Mouse (Mus musculus): Measurements from ENCODE around the gene Zdhhc12. TPM values are rescaled to one million over a fixed set of nuclear protein-coding genes. Genes with fewer than 3 reads are reported as not detected.

Gene Zdhhc12
- polyA plus RNA-seq (2015; fragmentation: Nextera tagmentation; extraction: Ambion mirVana), result 24.9 and 31.7 TPM in 2 replicates

DNA sequence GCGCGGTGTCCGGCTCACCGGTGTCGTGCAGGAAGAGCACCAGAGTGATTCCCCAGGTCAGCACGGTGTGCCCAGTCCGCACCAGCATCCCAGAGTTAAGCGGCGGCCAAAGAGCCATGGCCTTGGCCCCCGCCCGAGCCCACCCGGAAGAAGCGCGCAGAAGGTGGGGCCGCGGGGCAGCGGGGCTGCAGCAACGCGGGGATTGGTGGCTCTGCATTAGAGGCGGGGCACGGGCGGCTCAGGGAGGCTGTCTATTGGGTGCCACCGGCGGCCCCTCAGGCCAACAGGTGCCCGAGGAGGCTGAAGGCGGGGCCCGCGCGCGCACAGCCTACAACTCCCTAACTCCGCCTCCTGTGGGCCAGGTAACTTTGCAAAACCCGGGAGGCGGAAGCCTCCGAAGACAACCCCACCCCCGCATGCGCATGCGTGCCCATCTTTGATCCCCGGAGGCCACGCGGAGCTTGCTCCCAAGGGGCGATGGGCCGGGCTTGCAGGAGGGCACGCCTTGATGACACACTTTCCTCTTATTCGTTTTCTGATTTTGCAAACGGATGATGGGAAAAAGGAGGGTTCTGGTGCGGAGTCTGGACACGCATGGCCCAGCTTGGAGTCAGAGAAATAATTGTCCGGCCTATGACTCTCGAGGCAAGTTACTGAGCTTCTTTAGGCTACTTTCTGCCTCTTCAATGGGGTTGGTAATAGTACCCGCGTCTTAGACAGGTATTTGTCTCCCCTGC lies at the start of gene Zdhhc12:
TSS of gene Zdhhc12 (minus strand) at position 178 of the 737 bp plus-strand sequence.

DNA sequence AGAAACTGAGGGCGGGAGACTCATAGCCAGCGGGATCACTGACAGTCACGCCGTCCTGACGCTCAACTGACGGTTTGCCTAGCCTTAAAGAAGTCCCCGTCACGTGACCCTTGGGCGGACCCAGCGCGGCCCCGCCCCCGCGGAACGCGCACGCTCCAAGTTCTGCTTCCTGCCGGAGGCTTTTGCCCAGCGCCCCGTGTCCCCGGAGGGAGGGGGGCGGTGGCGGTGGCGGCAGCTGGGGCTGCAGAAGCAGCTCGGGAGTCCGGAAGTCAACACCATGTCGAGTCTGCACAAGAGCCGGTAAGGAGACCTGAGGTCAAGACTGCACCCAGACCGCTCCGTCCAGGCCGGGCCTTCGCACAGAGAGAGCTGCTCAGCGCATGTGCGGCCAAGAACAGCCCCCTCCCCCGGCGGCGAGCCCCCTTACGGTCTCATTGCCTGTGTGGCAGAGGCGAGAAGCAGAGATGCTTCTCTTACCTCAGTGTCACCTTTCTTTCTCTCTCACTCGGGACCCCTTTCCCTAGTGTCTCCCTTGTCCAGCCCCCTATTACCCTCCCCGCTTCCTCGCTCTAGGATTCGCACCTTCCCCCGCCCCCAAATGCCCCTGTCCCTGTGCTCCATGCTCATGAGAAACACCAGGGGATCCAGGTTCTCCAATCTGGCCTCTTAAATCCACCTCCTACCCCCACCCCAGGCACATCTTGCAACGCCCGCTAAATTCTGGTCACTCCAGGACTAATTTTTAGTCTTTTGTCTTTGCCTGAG lies 40.3 kb upstream of the Zdhhc12 start, which contains the start of gene Tbc1d13:
TSS of gene Tbc1d13 (plus strand) at position 134 of the 765 bp plus-strand sequence.

GRCm38 (mm10) chr2:30124472-30125274 lies 31.2 kb upstream of the Zdhhc12 start, which contains the start of gene Zer1:
Gene Zer1 (minus strand): TSS chr2:30124585.

GRCm38 (mm10) chr2:30077502-30078348 lies 15.7 kb downstream of the Zdhhc12 start, which contains the start of gene Pkn3:
Gene Pkn3 (plus strand): TSS chr2:30077684.

DNA sequence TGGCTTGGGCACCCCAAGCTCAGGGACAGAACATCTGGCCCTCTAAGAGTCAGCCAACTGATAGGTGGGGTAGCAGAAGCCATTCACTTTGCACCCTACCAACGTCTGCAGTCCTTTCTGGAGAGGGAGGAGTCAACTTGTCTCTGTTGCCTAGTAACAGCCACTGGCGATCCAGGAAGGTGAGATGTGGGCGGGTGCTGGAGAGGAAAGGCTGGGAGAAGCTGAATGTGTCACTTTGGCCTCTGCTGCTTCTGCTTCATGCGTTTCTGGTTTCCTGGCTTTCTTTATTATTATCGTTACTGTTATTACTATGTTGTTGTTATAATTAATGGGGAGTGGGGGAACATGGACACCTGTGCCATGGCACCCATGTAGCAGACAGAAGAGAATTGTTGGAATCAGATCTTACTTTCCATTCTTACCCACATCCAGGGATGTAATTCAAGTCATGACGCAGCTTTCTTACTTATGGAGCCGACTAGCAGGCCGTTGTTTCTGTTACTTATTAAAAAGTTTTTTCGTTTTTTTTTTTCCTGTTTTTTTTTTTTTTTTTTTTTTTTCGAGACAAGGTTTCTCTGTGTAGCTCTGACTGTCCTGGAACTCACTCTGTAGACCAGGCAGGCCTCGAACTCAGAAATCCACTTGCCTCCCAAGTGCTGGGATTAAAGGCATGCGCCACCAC lies 36.1 kb downstream of the Zdhhc12 start, which contains the start of gene Set:
TSS of gene Set (plus strand) at position 156 of the 682 bp plus-strand sequence.

DNA sequence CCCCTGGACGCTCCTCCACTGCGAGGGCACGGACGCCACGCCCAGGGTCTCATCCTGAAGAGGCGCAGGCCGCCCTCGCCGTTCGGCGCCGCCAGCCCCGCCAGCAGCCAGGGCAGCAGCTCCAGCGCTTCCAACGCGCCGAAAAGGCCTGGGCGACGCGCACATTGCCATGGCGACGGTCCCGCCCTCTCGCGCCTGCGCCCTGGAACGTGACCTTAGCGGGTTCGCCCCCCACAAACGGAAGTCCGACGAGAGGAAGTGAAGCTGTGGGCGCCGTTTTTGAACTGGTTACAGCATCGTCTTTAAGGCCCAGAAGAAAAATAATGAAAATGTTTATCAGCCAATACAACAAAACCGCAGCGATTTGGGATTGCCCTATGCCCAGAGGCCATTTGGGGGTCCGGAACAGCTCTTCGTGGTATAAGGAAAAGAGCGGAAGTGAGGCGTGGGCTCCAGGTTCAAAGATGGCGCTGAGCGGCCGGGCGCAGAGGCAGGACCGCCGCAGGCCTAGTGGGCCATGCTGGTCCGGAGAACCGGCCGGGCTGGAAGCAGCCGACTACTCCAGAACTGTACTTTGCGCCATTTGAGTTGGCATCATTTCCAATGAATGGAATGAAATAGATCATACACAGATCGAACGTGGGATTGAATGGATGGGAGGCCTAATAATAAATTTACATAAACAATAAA lies 44.6 kb downstream of the Zdhhc12 start, which contains the start of gene Wdr34:
TSS of gene Wdr34 (minus strand) at position 183 of the 690 bp plus-strand sequence.

Other genes with a start within 250 kb of the Zdhhc12 start
- gene Cercam, start 224.5 kb downstream of the Zdhhc12 start, polyA plus RNA-seq (2015; fragmentation: Nextera tagmentation; extraction: Ambion mirVana), result 25.0 and 27.7 TPM in 2 replicates
- 22.2 and 35.4 TPM in 2 replicates for gene Odf2, start 204.4 kb downstream of the Zdhhc12 start, polyA plus RNA-seq (2015; fragmentation: Nextera tagmentation; extraction: Ambion mirVana)
- 26.8 and 35.8 TPM in 2 replicates for gene Gle1, start 158.2 kb downstream of the Zdhhc12 start, polyA plus RNA-seq (2015; fragmentation: Nextera tagmentation; extraction: Ambion mirVana)
- 50.5 and 78.8 TPM in 2 replicates for gene Sptan1, start 128.1 kb downstream of the Zdhhc12 start, polyA plus RNA-seq (2015; fragmentation: Nextera tagmentation; extraction: Ambion mirVana)
- gene Wdr34, start 44.8 kb downstream of the Zdhhc12 start, polyA plus RNA-seq (2015; fragmentation: Nextera tagmentation; extraction: Ambion mirVana), result 27.3 and 30.6 TPM in 2 replicates
- gene Set, start 36.3 kb downstream of the Zdhhc12 start, polyA plus RNA-seq (2015; fragmentation: Nextera tagmentation; extraction: Ambion mirVana), result 172 and 260 TPM in 2 replicates
- 2.3 and 4.8 TPM in 2 replicates for gene Pkn3, start 16.0 kb downstream of the Zdhhc12 start, polyA plus RNA-seq (2015; fragmentation: Nextera tagmentation; extraction: Ambion mirVana)
- gene Zer1, start 30.9 kb upstream of the Zdhhc12 start, polyA plus RNA-seq (2015; fragmentation: Nextera tagmentation; extraction: Ambion mirVana), result 5.2 and 6.6 TPM in 2 replicates
- 3.1 and 7.6 TPM in 2 replicates for gene Tbc1d13, start 40.1 kb upstream of the Zdhhc12 start, polyA plus RNA-seq (2015; fragmentation: Nextera tagmentation; extraction: Ambion mirVana)
- gene Endog, start 77.8 kb upstream of the Zdhhc12 start, polyA plus RNA-seq (2015; fragmentation: Nextera tagmentation; extraction: Ambion mirVana), result 29.2 and 38.9 TPM in 2 replicates
- gene Spout1, start 84.8 kb upstream of the Zdhhc12 start, polyA plus RNA-seq (2015; fragmentation: Nextera tagmentation; extraction: Ambion mirVana), result 25.1 and 32.0 TPM in 2 replicates
- 7.2 and 12.4 TPM in 2 replicates for gene Kyat1, start 112.2 kb upstream of the Zdhhc12 start, polyA plus RNA-seq (2015; fragmentation: Nextera tagmentation; extraction: Ambion mirVana)
- gene Lrrc8a, start 144.1 kb upstream of the Zdhhc12 start, polyA plus RNA-seq (2015; fragmentation: Nextera tagmentation; extraction: Ambion mirVana), result 31.8 and 34.7 TPM in 2 replicates
- gene Gm28035, start 146.9 kb upstream of the Zdhhc12 start, polyA plus RNA-seq (2015; fragmentation: Nextera tagmentation; extraction: Ambion mirVana), result 0.11 and 0.12 TPM in 2 replicates
- gene Phyhd1, start 172.6 kb upstream of the Zdhhc12 start, polyA plus RNA-seq (2015; fragmentation: Nextera tagmentation; extraction: Ambion mirVana), result 7.4 and 9.5 TPM in 2 replicates
- gene Gm28038, start 187.4 kb upstream of the Zdhhc12 start, polyA plus RNA-seq (2015; fragmentation: Nextera tagmentation; extraction: Ambion mirVana), result not detected in 2 replicates
- 23.1 and 40.6 TPM in 2 replicates for gene Dolk, start 192.7 kb upstream of the Zdhhc12 start, polyA plus RNA-seq (2015; fragmentation: Nextera tagmentation; extraction: Ambion mirVana)
- 16.5 and 23.9 TPM in 2 replicates for gene Nup188, start 192.7 kb upstream of the Zdhhc12 start, polyA plus RNA-seq (2015; fragmentation: Nextera tagmentation; extraction: Ambion mirVana)

All from adrenal gland, postnatal 0 days (tissue).